Mouse (Mus musculus): Measurements from ENCODE around the gene Padi1.

Gene Padi1

DNA sequence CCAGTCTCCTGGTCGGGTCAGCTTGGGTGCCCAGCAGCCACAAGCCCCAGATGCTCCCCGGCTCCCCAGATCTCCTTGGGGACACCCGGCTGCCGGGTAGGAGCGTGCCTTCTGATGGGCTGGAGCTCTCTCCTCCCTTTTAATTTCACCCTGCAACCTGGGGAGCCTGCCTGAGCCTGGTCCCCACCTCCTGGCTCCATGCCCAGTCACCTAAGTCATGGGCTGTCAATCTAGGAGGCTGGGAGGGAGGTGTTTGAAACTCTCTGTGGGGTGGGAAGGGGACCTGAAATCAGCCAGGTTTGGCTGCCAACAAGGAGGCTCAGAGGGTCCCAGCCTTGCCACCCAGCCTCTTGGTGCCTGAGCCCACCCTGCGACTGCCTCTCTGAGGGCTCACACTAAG, at the start of gene Padi1:
Padi1 (minus strand) TSS at position 113 of the 400 bp plus-strand sequence.
- no peak for DNase-seq (ENCODE audit: low read depth in 1 of 2, low spot score in 2 of 2)

DNA sequence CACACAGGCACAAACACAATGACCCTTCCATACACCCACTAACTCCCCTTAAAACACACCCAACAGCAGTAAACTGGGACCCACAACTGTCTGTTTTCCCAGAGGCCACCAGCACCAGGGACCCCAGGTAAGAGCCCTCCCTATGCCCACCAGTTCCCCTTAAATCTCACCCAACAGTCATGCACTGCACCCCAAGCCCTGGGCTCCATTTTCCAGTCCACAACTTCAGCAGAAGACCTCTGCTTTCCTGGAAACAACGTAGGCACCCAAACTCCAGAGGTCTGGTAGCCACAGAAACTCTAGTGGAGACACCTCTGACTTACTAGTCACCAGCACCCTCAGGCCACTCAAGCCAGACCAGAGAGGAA, 46.6 kb upstream of the Padi1 start:
- DNase-seq (ENCODE audit: low read depth in 1 of 2, low spot score in 2 of 2) = no peak

DNA sequence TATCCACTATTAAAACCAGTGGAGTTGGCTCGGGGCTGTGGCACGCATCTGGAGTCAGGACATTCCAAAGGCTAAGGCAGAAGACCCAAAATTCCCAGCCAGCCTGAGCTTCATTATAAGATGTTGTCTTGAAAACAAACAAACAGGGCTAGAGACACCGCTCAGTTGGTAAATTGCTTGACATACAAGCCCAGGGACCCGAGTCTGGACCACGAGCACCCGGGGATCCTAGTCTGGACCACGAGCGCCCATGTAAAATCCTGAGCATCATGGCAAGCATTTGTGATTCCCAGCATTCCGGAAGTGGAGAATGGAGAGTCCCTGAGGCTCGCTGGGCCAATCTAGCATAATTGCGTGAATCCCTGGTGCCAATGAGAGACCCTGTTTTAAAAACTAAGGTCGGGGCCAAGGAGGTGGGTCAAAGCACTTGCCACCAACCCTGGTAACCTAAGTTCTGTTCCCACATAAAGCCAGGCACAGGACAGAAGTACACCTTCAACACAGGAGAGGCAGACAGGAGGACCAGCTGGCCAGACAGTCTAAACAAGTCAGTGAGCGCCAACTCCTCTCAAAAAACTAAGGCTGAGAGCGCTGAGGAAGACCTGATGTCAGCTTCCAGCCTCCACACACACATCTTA, 46.1 kb upstream of the Padi1 start:
- DNase-seq (ENCODE audit: low read depth in 1 of 2, low spot score in 2 of 2) = no peak

DNA sequence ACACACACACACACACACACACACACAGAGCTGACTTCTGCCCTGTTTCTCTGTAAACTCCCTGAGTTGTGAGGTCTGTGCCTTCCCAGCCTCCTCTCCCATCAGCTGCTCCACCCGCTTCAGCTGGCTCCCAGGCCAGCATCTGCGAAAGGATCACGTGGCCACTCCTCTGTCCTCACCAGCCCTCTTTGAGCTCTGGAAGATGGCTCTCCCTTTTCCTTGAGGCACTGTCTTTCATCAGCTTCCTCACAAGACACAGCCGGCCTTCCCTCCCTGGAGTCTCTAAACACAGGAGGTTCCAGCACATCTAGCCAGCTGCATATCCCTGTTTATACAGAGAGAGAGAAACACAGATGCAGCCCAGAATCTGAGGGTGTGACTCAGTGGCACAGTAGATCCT, 38.3 kb upstream of the Padi1 start:
- no peak for DNase-seq (ENCODE audit: low read depth in 1 of 2, low spot score in 2 of 2)

DNA sequence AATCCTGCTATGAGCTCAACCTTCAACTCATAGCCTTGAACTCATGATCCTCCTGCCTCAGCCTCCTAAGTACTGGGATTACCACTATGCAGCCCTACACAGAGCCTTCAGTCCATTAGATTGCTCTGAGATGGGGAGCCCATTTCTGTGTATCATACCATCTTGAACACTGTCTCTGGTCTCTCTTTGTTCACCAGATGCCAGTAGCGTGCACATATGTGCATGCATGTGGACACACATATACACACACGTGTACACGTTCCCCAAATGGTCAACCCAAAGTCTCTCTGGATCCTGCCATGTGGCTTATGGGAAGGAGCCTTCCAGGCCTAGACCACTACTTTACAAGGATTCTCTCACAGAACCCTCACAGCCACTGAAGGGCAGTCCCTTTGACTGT, 37.4 kb upstream of the Padi1 start:
- no peak for DNase-seq (ENCODE audit: low read depth in 1 of 2, low spot score in 2 of 2)

DNA sequence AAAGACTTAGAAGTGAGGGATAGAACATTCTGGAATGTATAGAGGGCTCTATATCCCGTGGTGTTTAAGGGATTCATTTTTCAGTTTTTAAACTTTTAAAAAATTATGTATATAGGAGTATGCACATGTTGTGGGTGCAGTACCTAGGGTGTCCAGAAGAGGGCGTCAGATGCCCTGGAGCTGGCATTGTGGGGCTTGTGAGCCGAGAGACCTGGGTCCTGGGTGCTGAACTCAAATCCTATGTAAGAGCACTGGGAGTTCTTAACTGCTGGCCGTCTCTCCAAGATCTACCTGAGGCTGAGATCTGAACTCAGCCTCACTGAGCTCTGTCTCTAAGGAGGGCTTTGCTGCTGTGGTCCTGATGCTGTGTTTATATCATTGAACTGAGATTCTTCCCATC, 36.8 kb upstream of the Padi1 start:
- no peak for DNase-seq (ENCODE audit: low read depth in 1 of 2, low spot score in 2 of 2)

DNA sequence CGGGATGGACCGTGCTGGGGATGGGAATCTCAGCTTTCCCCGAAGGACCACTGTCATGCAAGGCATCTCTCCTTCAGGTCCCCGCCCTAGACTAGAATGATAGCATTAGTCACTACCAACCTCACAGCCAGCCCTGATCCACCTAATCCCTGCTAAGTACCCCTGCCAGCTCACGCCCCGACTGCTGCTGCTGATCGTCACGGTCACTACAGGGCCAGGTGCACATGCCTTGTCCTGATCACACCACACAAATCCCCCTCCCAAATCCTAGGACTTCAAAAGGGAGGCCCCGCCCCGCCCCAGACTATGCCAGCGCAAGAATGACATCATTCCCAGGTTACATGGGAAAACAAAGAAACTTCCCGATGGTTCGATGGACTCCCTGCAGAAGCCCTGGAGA, 36.2 kb upstream of the Padi1 start:
- no peak for DNase-seq (ENCODE audit: low read depth in 1 of 2, low spot score in 2 of 2)

DNA sequence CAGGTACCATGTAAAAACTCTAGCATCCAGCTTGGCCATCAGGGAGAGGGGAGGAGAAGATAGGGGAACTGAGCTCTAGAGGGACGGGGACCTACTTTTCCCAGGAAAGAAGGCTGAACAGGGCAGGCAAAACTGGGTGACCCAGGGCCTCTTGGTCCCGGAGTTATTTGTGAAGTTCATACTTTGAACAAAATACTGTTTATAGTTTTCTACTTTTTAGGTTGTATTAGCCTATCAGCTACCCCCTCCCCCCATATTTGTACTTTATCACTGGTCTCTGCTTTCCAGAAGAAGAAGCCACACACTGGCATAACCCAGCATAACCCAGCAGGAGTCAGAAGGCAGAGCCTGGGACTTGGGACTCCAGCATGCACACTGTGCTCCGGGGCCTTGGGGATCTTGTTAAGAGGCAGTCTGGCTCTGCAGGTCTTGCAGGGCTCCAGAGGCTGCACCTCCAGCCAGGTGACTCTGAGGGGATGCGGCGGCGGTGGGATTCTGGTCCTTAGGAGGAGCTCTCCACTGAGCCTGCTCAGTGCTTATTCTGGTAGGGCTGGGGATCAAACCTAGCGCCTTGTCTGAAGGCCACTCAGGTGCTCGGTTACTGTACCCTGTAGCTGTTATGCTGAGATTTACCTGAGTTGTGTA, 35.6 kb upstream of the Padi1 start:
- DNase-seq (ENCODE audit: low read depth in 1 of 2, low spot score in 2 of 2) = no peak

DNA sequence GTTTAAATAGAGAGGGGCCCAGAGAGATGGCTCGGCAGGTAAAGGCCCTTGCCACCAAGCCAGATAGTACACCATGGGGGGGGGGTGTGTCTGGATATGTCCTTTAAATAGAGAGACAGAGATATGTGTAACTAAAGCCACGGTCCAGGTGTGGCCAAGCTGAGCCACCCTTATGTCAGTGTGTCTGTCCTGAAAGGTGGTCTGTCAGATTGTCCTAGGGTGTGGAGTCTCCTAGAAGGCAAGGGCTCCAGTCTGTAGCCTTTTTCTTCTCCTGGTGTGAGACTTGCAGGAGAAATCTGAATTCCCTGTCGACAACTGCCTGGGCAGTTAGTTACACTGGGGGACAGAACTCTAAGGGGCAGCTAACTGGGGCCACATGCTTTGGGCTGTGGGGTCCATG, 34.6 kb upstream of the Padi1 start:
- DNase-seq (ENCODE audit: low read depth in 1 of 2, low spot score in 2 of 2) = no peak

DNA sequence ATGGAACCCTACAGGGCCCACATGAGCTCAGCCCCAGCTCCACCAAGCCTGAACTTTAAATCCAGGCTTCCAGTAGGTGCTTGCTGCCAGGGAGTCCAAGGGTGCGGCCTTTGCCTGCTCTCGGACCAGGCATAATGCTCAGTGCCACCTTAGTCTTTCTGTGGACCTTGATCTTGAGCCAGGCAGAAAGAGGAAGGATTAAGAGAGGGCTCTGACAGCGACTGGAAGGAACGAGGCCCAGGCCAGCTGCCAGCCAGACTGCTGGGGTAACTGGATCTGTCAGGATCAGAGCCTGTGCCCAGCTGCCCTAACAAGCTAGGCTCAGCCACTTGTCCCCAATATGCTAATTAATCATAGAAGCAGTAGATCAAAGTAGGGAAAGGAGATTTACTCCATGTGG, 34.2 kb upstream of the Padi1 start:
- DNase-seq (ENCODE audit: low read depth in 1 of 2, low spot score in 2 of 2) = no peak

DNA sequence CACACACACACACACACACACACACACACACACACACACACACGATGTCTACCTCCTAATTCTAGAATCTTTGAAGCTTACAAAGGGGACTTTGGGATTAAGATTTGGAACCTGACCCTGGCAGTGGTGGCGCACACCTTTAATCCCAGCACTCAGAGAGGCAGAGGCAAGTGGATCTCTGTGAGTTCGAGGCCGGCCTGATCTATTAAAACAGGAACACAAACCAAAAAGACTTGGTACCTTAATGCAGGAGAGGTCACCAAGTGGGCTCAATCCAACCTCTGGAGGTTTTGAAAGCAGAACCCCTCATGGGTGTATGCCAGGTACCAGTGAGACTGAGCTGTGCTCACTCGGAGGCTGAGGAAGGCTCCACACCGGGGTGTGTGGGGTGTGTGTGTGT, 33.5 kb upstream of the Padi1 start:
- DNase-seq (ENCODE audit: low read depth in 1 of 2, low spot score in 2 of 2) = no peak

DNA sequence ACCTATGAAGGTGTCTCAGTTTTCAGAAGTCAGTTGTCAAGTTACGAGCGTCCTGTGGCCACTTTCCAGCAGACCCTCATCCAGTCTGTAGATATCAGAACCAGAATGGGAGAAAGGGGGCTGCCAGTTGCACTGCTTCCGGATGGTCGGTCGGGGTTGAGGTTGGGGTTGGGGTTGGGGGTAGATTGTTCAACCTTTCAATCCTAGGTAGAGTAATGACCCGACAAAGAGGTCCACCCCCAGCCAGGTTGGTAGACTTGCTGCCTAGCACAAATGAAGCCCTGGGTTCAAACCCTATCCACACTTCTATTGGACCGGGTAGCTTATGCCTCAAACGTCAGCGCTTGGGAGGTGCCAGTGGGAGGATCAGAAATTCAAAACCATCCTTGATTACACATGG, 33.1 kb upstream of the Padi1 start:
- DNase-seq (ENCODE audit: low read depth in 1 of 2, low spot score in 2 of 2) = no peak

DNA sequence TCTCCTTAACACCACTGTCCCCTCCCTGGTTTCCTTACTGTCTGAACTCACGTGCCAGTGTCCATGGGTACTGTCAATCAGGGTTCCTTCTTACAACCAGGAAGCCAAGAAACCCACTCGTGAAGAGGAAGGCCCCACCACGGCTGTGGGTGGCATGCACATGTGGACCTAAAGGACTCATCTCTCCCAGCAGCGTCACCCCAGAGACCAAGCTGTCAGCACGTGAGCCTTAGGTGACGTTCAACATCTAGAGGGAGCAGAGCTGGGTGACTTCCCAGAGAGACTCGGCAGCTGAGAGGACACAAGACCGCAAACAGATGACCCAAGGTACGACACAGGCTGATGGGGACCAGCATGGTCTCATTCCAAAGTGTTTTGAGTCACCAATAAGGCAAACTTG, 31.9 kb upstream of the Padi1 start:
- DNase-seq (ENCODE audit: low read depth in 1 of 2, low spot score in 2 of 2) = no peak

DNA sequence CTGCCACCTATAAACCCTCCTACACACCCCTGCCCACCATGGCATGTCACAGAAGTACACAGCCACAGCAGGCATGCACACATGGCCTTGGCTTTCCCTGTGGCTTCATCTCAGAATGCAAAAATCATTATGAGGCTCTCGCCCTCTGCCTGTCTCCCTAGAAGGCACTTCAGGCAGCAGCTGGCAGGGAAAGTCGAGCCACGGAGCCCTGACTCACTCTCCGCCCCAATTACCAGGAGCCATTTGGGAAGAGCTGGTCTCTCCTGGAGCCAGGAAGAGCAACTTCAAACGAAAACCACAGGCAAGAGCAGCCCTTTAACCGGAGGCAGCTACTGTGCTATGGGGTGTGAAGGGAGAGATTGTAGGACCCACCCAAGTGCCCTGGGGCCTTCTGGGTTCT, 31.1 kb upstream of the Padi1 start:
- DNase-seq (ENCODE audit: low read depth in 1 of 2, low spot score in 2 of 2) = no peak

DNA sequence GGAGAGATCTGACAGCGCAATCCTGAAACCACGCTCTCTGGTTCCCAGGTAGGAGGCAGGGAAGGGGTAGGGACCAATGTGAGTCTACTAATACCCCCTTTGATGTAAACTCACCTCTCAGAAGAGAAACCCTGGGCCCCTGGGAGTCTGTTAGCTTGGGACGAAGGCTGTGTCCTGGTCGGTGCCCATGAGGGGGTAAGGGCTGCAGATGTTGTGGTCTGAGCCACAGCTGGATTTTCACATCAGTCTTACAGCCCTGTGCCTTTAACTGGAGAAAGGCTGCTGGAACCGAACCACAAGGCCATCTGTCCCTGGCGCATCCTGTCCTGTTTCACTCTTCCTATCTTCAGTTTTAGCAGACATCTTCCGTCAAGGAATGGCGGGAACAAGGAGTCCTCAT, 30.6 kb upstream of the Padi1 start:
- DNase-seq (ENCODE audit: low read depth in 1 of 2, low spot score in 2 of 2) = no peak

DNA sequence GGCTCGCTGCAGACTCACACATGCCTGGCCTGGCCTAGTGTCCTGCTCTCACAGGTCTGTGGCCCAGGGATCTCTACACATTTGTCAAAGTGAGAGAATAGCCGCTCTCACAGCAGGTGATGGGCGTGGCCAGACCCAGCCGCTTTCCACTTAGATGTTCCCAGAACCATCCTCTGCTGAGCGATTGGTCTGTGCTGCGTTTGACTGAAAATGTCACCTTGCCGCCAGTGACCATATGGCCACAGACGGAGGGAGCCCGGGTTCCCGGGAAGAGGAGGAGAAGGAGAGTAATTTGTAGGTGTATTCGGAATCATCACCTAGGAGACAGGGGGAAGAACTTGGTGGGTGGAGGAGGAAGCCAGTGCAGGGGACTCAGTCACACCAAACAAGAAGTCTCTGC, 27.4 kb upstream of the Padi1 start:
- no peak for DNase-seq (ENCODE audit: low read depth in 1 of 2, low spot score in 2 of 2)

DNA sequence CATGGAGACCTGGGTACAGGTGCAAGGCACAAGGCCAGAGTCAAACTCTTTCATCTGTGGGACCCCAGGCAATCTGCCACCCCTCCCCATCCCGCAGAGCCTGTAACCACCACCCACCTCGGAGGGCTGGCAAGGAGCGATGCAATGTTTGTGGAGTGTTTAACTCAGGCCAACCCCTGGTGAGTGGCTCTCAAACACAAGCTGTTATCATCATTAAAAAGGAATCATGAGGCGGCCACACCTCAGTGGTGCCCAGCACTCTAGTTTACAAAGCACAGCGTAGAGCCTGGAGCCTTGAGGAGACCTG, 27.1 kb upstream of the Padi1 start:
- DNase-seq (ENCODE audit: low read depth in 1 of 2, low spot score in 2 of 2) = no peak

DNA sequence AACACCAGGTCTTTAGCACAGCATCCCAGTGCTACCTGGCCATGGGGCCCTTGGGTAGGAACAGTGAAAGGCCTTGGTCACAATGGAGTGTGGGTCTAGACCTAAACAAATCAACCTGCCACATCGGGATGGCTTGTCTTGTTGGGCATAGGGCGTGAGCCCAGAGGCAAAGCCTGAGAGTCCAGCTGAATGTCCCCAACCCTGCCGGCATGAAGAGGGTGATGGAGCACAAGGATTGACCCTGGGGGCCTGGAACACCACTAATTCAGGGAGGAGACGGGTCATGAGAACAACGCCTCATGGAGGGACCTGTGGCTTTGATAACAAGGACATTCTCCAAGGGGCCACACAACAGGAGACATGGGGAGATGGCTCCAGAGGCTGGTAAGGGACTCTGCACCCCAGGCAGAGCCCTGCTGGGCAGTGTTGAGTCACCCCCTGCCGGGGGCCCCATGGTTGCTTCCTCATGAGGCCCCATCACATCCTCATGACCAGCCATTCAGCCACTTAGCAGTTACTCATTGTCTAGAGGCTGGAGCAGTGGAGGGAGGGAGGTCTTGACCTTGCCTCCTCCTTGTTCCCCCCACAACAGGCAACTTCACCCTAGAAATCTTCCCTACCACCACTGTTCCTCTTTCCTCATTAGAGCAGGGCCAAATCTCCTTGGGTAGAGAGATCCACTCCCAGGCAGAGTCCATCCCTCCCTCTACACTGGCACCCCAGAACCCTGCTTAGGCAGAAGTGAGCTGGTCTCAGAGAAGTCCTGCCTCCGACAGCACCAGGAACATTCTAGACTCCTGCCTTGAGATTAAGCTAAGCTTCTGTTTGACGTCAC, 26.5 kb upstream of the Padi1 start:
- DNase-seq (ENCODE audit: low read depth in 1 of 2, low spot score in 2 of 2) = peak in 1 of 2 experiments; percentile 26

DNA sequence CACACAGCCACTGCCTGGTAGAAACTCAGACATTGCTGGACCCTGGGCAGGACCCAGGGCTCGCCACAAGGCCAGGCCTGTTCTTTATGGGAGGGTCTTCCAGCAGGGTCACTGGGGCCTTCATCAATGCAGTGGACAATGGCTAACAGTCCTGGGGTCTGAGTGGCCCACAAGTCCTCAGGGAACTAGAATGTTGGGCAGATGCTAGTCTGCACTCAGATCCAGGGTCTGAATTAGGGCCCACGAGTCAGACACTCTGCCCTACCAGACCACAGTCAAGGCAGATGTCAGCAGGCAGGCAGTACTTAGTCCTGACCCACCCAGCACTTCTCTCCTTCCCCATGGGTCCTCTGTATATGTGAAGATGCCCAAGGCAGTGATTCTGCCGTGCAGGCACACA, 25.8 kb upstream of the Padi1 start:
- no peak for DNase-seq (ENCODE audit: low read depth in 1 of 2, low spot score in 2 of 2)

DNA sequence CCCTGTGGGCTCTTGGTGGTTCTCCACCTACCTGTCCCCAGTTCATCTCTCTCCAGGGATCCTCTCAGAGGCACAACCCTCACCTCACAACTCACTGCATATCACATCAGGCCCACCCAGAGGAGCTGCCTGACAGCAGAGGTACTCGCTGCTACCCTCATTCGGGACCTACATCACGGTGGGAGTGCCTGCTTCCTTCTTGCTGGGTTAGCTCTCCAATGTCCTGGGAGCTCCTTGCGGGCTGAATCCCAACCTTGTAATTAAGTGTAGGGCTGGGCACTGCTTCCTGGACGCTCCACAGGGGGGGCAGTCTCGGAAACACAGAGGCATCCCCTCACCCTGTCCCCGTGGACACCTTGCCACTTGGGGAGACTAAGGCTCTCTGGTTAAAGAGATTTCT, 25.3 kb upstream of the Padi1 start:
- DNase-seq (ENCODE audit: low read depth in 1 of 2, low spot score in 2 of 2) = no peak

DNA sequence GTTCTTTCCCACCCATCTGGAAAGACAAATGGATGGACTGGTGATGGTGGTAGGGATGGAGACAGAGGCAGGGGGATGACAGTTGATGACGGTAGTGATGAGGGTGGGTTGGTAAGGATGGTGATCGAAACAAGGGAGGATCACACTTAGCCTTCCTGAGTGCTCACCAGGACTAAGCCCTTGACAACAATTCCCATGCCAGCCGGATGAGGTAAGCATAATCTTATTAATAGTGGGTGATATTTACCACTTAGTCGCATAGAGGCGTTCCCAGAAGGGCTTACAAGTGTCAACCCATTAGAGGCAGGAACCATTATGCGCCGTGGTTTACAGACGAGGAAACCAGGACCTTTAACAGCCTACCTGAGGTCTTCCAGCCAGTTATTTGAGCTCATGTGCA, 24.4 kb upstream of the Padi1 start:
- DNase-seq (ENCODE audit: low read depth in 1 of 2, low spot score in 2 of 2) = no peak

DNA sequence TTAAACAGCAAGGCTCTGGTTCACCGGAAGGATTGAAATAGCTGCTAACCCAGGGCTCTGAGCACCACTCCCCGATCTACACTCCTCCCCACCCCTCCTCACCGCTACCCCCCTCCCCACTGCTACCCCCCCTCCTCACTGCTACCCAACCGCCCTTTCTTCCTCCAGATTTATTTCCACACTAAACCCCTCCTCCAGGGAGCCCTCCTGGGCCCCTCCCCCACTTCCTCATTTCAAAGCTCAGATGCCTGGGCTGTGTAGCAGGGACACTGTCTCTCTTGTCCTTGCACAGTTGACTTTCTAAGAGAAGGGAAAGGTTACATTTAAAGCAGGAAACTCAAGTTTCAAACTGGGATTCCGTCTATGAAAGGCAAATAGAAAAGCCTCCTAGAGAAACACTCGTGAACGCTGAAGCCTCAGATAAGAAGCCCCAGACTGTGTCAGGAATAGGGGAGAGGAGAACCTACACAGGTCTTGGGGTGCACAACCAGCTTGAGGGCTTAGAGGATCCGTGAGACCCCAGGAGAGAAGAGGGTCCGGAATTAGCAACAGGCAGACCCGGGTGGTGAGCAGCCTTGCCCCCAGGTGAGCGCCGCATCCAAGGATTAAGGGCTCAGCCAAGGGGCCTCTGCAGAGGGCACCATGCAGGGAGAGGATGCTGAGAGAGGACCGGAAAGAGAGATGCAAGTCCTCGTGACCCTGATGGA, 23.1 kb upstream of the Padi1 start:
- no peak for DNase-seq (ENCODE audit: low read depth in 1 of 2, low spot score in 2 of 2)
